Mouse (Mus musculus) frontal cortex, adult 2 months (tissue): ENCODE data around the gene Nab1. TPM values are rescaled to one million over a fixed set of nuclear protein-coding genes. Genes with fewer than 3 reads are reported as not detected.

Experiments used
- DNase-seq, 2 experiments: peaks; one replicate each; pipeline ENCODE4 v3.0.0; 2022; ENCODE audit warnings: low spot score in 1 of 2; ENCODE audit errors: extremely low spot score in 1 of 2
- polyA plus RNA-seq: library from polyadenylated mRNA; depleted of rRNA; stranded (reverse); fragments of >200 nt; gene quantifications from 2 replicates; pipeline ENCODE4 v1.2.3, GENCODE M21; 2012

Gene Nab1
- polyA plus RNA-seq, 1 experiment = 23.2 TPM

- DNase-seq = no peak
These were observed 26.2 kb downstream of the Nab1 start for GRCm38 (mm10) chr1:52474291-52474690.

DNA sequence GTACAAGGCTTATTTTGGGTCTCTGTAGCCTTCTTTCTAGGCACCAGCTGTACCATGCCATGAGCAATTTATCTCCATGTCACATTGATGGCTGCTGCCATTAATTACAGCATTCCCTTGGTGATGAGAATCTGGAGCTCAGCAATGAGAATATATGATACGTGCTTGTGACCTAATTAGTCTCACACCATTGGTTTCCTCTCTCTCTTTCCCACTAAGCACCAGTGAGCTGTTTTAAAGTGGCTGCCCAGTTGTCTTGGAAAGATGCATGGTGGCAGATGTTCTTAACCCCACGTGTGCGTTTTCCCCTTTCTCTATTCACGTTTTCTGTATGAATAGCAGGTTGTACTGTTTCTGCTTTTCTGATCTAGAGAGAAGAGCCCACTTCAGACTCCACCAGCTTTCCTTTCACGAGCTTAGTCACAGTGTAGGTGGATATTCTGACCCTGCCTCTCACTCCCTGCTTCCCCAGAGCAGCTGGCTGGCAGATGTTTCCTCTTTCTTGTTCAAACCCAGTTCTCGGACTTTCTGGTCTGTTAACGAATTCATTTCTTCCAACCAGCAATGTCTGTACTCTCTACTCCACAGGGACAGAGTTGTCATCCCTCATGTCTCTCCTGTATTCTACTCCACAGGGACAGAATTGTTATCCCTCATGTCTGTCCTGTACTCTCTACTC lies 29.5 kb downstream of the Nab1 start:
- no peak for DNase-seq

DNA sequence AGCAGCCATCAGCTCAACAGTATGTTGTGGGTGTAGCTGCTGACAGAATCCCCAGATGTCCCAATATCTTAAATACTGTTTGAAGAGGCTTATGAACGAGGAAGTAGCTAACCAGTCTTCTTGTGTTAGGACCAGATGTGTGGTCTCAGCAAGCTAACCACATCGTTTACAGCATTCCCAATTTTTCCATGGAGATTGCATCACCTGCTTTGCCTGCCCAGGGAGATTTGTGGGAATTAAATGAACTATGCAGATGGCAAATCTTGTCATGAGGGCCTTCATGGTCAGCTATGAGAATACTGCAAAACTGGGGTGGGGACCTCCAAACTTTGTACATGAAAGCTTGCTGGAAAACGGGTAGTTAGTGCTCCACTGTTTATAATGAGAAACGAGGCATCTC lies 30.2 kb downstream of the Nab1 start:
- no peak for DNase-seq

GRCm38 (mm10) chr1:52466518-52467120 lies 33.9 kb downstream of the Nab1 start:
- DNase-seq = no peak

- no peak for DNase-seq
These were observed 34.6 kb downstream of the Nab1 start for GRCm38 (mm10) chr1:52465830-52466229.

GRCm38 (mm10) chr1:52465264-52465663 lies 35.2 kb downstream of the Nab1 start:
- DNase-seq = peak; percentile 73 to 74

DNA sequence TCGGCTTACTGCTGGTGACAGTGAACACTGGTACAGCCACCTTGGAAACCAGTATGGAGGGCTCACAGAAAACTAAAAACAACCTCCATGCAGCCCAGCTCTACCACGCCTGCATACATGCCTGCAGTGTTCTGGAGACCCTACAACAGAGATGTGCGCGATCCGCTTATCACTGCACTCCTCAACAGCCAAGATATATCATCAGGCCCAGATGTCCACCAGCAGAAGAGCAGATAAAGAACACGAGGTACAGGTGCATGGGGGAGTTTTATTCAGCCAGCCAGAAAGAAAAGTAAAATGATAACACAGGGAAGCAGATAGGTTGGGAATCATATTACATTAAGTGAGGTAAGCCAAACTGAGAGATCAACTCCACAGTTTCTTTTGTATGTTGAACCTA lies 37.2 kb downstream of the Nab1 start:
- no peak for DNase-seq

DNA sequence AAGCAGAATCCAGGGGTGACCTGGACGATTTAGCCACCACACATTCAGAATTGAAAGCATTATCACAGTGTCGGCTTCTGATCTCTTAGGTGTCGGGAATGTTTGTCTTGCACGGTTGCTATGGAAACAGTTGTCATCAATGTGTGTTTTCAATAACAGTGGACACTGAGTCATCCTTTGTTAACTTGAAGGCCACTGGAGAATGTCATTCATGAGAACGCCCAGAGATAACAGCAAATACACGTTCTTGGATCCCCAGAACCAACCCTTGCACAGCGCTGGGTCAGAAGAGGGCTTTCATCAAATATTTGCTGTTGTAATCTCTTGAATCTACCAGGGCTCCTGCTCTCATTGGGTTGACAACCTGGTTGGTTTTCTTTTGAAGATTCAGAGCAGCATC lies 43.9 kb downstream of the Nab1 start:
- no peak for DNase-seq

DNA sequence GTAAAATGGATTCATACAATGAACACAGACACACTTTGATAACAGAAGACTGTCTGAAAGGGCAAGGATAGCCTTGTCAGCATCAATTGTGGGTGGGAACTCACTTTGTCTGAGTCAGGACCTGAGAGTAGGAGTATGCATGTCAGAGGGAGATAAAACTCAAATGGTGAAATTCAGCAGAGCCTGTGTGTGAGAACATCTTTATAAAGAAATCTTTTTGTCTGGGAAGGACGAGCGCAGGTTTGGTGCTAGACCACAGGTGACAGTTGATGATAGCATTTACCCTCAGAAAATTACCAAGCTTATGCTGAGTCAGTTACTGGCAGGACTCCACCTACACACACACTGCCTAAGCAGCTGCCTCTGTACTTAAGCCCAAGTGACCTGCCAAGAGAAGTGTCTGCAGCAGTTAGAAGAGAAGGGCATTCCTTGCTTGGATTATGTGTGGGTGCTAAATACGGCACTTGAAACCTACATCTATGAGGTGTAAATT lies 45.9 kb downstream of the Nab1 start:
- DNase-seq = peak in 1 of 2 experiments; percentile 50

GRCm38 (mm10) chr1:52451360-52451759 lies 49.1 kb downstream of the Nab1 start:
- no peak for DNase-seq

GRCm38 (mm10) chr1:52435856-52436255 lies 64.6 kb downstream of the Nab1 start:
- peak; percentile 17 to 38 for DNase-seq

GRCm38 (mm10) chr1:52434085-52434484 lies 66.4 kb downstream of the Nab1 start:
- DNase-seq = no peak

DNA sequence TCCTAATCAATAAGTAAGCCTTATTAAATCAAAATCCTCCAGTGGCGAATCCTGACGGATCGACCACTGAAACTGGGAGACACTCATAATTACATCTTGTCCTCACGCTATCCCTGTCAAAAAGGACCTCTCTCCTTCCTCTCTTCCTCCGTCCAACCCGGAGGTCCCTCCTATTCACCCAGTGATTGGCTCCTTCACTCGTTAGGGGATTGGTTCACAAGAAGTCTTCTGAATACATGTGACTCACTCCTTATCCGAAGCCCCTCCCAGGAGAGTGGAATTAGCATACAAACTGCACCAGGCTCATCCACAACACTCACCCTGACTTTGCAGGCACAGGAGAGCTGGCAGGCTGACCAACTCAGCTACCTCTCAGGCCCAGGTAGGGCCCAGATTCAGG lies 68.7 kb downstream of the Nab1 start:
- no peak for DNase-seq

- no peak for DNase-seq
These were observed 69.9 kb downstream of the Nab1 start for GRCm38 (mm10) chr1:52430606-52431005.

DNA sequence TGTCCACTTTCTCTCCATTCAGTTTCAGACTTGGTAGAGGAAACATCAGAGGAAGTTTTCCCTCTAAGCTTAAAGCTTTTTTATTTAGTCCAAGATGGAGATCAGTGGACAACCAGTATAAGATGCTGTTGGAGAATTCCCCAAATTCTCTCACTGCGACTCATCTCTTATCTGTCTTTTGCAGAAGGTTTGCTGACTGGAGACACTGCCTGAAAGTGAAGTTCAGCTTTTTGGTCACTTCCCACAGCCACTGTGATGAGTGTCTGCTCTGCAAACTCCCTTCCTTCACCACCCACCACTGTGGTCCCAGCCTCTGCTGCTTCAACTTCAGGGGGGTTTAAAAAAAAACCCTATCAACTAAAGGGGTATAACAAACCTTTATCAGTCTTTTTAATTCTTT lies 70.4 kb downstream of the Nab1 start:
- DNase-seq = no peak

- DNase-seq = no peak
These were observed 72.5 kb downstream of the Nab1 start for GRCm38 (mm10) chr1:52427841-52428464.

GRCm38 (mm10) chr1:52423846-52424245 lies 76.6 kb downstream of the Nab1 start:
- no peak for DNase-seq

DNA sequence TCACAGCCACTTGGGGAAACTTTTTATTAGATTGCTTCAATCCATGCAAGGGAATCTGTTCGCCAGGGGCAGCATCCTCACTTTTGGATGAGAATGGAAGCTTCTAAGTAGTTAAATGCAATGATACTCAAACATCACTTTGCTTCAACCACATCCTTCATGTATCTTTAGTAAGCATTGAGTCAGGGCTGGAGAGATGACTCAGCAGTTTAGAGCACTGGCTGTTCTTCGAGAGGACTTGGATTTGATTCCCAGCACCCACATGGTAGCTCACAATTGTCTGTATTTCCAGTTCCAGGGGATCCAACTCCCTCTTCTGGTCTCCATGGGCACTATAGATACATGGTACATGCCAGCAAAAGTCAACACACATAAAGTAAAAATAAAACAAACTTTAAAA lies 77.4 kb downstream of the Nab1 start:
- DNase-seq = no peak

GRCm38 (mm10) chr1:52422137-52422536 lies 78.3 kb downstream of the Nab1 start:
- DNase-seq = no peak

DNA sequence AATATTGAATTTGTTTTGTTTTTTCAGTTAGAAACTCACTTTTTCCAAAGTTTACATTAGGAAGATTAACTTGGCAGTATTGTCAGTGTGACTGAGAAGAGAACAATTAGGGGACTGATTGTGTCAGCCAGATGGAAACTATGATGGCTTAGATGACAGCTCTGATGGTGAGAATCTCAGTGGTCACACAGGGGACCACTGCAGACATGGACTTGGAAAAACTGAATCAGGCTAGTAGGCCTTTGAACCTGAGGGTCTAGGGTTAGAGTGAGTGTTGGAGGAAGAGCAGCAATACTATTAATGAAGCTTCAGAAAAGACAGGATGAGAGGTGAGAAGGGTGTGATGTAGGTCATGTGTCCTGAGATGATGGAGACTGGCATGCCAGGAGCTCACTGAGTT lies 78.9 kb downstream of the Nab1 start:
- DNase-seq = no peak

GRCm38 (mm10) chr1:52419088-52419819 lies 81.2 kb downstream of the Nab1 start:
- DNase-seq = no peak
